Mouse (Mus musculus) thymus, adult 2 months (tissue): ENCODE results near the gene Dlg4. TPM values are rescaled to one million over a fixed set of nuclear protein-coding genes. Genes with fewer than 3 reads are reported as not detected.

Experiments used
- DNase-seq: peaks from one replicate; pipeline ENCODE4 v3.0.0; 2021
- H3K27ac ChIP-seq: fragments of 200-500 bp; 2 replicates; pipeline ENCODE4 v1.5.1; 2012; ENCODE audit warnings: low read length, control low read depth; ENCODE audit not compliant: control insufficient read depth, insufficient read depth
- H3K27me3 ChIP-seq: fragments of 200-500 bp; 2 replicates; pipeline ENCODE4 v1.6.1; 2012; ENCODE audit warnings: mild to moderate bottlenecking, low read length, moderate library complexity, mixed read lengths; ENCODE audit not compliant: control insufficient read depth, insufficient read depth
- H3K36me3 ChIP-seq: fragments of 200-500 bp; 2 replicates; pipeline ENCODE4 v1.6.1; 2012; ENCODE audit warnings: mild to moderate bottlenecking, low read length, moderate library complexity; ENCODE audit not compliant: control insufficient read depth, insufficient read depth
- H3K4me1 ChIP-seq: fragments of 200-500 bp; replicated peaks from 2 replicates; pipeline ENCODE4 v1.6.1; 2012; ENCODE audit warnings: low read length; ENCODE audit not compliant: control insufficient read depth, insufficient read depth
- H3K4me3 ChIP-seq: fragments of 200-500 bp; 2 replicates; pipeline ENCODE4 v1.5.1; 2012; ENCODE audit warnings: mild to moderate bottlenecking, low read length, control low read depth, moderate library complexity; ENCODE audit not compliant: control insufficient read depth, insufficient read depth
- CTCF ChIP-seq: fragments of 200-500 bp; IDR thresholded peaks from 2 replicates; pipeline ENCODE4 v1.5.1; 2012; ENCODE audit warnings: mild to moderate bottlenecking, control low read depth, low read length, moderate library complexity, borderline replicate concordance; ENCODE audit not compliant: control insufficient read depth, poor library complexity, insufficient read depth; ENCODE audit errors: extremely low read depth
- POLR2A ChIP-seq: fragments of 200-500 bp; IDR thresholded peaks from 2 replicates; pipeline ENCODE4 v1.6.1; 2012; ENCODE audit warnings: mild to moderate bottlenecking, low read length, control low read depth, moderate library complexity; ENCODE audit not compliant: control insufficient read depth, poor library complexity, insufficient read depth; ENCODE audit errors: extremely low read depth
- WGBS: fragments of 180-500 bp; shearing (Covaris S2); methylation state at CpG from one replicate; pipeline ENCODE4 v1.1.7; 2018; 5-methylcytosine and 5-hydroxymethylcytosine counted together
- polyA plus RNA-seq: library from polyadenylated mRNA; depleted of rRNA; stranded (reverse); fragments of >200 nt; gene quantifications from 2 replicates; pipeline ENCODE4 v1.2.3, GENCODE M21; 2012; rRNA removed

The Dlg4 gene
- 71.7 and 72.1 TPM in 2 replicates for polyA plus RNA-seq

DNA sequence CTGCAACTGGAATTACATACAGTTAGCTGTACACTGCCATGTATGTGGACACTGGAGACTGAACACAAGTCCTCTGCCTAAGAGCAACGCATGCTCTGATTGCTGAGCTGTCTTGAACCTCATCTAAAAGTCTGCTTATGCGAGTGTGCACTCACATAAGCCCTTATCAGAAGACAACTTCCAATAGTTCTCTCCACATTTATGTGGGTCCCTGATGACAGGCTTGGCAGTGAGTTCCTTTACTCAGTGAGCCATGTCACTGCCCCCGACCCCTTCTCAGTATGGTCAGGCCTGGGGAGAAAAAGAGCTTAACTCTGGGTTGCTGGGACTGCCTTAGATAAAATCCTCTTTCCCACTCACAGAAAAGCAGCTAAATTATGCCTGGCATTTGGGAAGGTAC lies at the start of gene Dlg4:
Dlg4 (plus strand) TSS at position 274 of the 400 bp plus-strand sequence.
- Histone ChIP-seq H3K4me1 (peaks cover 46% of the 10 kb centered on the region), H3K27ac (peak within 1 kb of the TSS; percentile 49; the same call in 1 of the 2 replicates), H3K4me3 (no peak within 1 kb of the TSS)

GRCm38 (mm10) chr11:69968793-69969192 lies 47.9 kb upstream of the Dlg4 start:
- WGBS = 91% methylated on average over 4 of the region's 4 CpGs
- TF ChIP-seq CTCF (no peak), POLR2A (no peak)
- Histone ChIP-seq H3K4me3 (no peak overlapping the region), H3K27me3 (peaks cover 18% of the 10 kb centered on the region; the same call in 1 of the 2 replicates), H3K4me1 (peaks cover 7% of the 10 kb centered on the region; the same call in 1 of the 2 replicates), H3K27ac (no peak overlapping the region), H3K36me3 (peaks cover 5% of the 10 kb centered on the region)
- no peak for DNase-seq

More for the DNA sequence above, at the start of gene Dlg4:
- 94% methylated on average over 3 of the region's 3 CpGs for WGBS
- TF ChIP-seq POLR2A (no peak), CTCF (no peak)
- Histone ChIP-seq H3K36me3 (peaks cover 4% of the 10 kb centered on the region; the same call in 1 of the 2 replicates), H3K27me3 (no peaks in the 10 kb centered on the region)
- no peak for DNase-seq

DNA sequence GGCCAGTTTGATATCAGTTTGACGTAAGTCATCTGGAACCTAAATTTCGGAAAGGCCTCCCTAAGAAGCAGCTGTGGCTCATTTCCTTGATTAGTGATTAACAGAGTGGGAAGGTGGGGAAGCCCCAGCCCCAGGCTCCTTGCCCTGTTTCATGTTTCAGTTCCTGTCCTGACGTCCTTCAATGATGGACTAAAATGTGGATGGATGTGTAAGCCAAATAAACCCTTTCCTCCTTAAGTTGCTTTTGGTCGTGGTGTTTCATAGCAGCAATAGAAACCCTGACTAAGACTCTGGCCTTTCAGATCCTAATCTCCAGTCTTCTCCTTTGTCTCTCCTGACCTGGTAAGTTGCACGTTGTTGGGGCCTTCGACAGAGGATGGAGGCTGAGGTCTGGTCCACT lies 46.5 kb upstream of the Dlg4 start:
- no peak for TF ChIP-seq CTCF
- no peak for TF ChIP-seq POLR2A
- Histone ChIP-seq H3K4me1 (peaks cover 6% of the 10 kb centered on the region; the same call in 1 of the 2 replicates), H3K36me3 (peaks cover 9% of the 10 kb centered on the region), H3K27ac (no peak overlapping the region), H3K4me3 (no peak overlapping the region), H3K27me3 (peaks cover 14% of the 10 kb centered on the region; the same call in 1 of the 2 replicates)
- WGBS = 93% methylated on average over 6 of the region's 6 CpGs
- DNase-seq = no peak

GRCm38 (mm10) chr11:69970775-69971174 lies 46.0 kb upstream of the Dlg4 start:
- no peak overlapping the region for H3K27ac ChIP-seq
- DNase-seq = no peak
- TF ChIP-seq CTCF (no peak), POLR2A (no peak)
- H3K27me3 ChIP-seq = peaks cover 11% of the 10 kb centered on the region; the same call in 1 of the 2 replicates
- WGBS = 78% methylated on average over 3 of the region's 3 CpGs
- peaks cover 9% of the 10 kb centered on the region for H3K36me3 ChIP-seq
- peaks cover 3% of the 10 kb centered on the region; the same call in 1 of the 2 replicates for H3K4me1 ChIP-seq
- no peak overlapping the region for H3K4me3 ChIP-seq

GRCm38 (mm10) chr11:69974907-69975306 lies 41.8 kb upstream of the Dlg4 start:
- H3K36me3 ChIP-seq = peaks cover 9% of the 10 kb centered on the region
- H3K4me3 ChIP-seq = no peak overlapping the region
- no peak for DNase-seq
- 100% methylated on average over 2 of the region's 2 CpGs for WGBS
- H3K27ac ChIP-seq = no peak overlapping the region
- peaks cover 3% of the 10 kb centered on the region for H3K4me1 ChIP-seq
- TF ChIP-seq POLR2A = no peak
- TF ChIP-seq CTCF = no peak
- no peaks in the 10 kb centered on the region for H3K27me3 ChIP-seq

- Histone ChIP-seq H3K4me3 (no peak overlapping the region), H3K4me1 (peaks cover 4% of the 10 kb centered on the region), H3K27ac (no peak overlapping the region), H3K36me3 (peaks cover 9% of the 10 kb centered on the region), H3K27me3 (no peaks in the 10 kb centered on the region)
- DNase-seq = no peak
- 94% methylated on average over 4 of the region's 4 CpGs for WGBS
- TF ChIP-seq CTCF (no peak), POLR2A (no peak)
Measured at GRCm38 (mm10) chr11:69976271-69976670, 40.5 kb upstream of the Dlg4 start.

- Histone ChIP-seq H3K27me3 (no peaks in the 10 kb centered on the region), H3K4me1 (peaks cover 14% of the 10 kb centered on the region), H3K36me3 (peaks cover 8% of the 10 kb centered on the region), H3K27ac (peak overlapping the region; percentile 14; the same call in 1 of the 2 replicates), H3K4me3 (peak overlapping the region; percentile 59)
- WGBS = 3% methylated on average over 16 of the region's 16 CpGs
- TF ChIP-seq POLR2A (no peak), CTCF (no peak)
- no peak for DNase-seq
Measured at GRCm38 (mm10) chr11:69979827-69980195, 36.9 kb upstream of the Dlg4 start.
